Mouse (Mus musculus) central nervous system, embryonic 18 days (tissue): ENCODE measurements around the gene 1700003F12Rik. TPM values are rescaled to one million over a fixed set of nuclear protein-coding genes. Genes with fewer than 3 reads are reported as not detected.

ENCODE experiments used
- polyA plus RNA-seq: library from polyadenylated mRNA; depleted of rRNA; stranded (reverse); fragments of >200 nt; gene quantifications from 2 replicates; pipeline ENCODE4 v1.2.3, GENCODE M21; 2012; rRNA removed

Gene 1700003F12Rik
- 1.4 and 1.5 TPM in 2 replicates for polyA plus RNA-seq

DNA sequence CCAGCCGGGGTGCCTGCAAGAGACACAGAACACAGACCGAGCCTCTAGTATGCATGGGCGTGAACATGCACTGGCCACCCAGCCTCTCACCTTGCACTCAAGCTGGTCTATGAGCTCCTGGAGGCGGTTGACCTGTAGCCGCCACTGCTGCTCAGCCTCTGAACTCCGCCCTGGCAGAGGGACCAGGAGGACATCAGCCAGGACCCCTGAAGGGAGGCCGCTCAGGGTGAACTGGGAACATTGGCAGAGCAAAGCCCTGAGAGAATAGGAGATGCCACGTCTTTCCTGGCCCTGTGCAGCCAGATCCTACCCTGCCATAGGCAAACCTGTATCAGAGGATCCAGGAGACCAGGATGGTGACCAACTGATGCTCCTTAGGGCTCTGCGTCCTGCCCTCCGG is at the start of gene 1700003F12Rik:
Gene 1700003F12Rik (plus strand): TSS at position 375 of the 400 bp plus-strand sequence.

GRCm38 (mm10) chr2:154551476-154551875 is 4.6 kb downstream of the 1700003F12Rik start, which contains the start of gene Actl10:
Actl10 (plus strand) TSS chr2:154551776.

GRCm38 (mm10) chr2:154558264-154559039 is 11.6 kb downstream of the 1700003F12Rik start, which contains the start of gene Necab3:
Necab3 (minus strand) TSS chr2:154558890.

DNA sequence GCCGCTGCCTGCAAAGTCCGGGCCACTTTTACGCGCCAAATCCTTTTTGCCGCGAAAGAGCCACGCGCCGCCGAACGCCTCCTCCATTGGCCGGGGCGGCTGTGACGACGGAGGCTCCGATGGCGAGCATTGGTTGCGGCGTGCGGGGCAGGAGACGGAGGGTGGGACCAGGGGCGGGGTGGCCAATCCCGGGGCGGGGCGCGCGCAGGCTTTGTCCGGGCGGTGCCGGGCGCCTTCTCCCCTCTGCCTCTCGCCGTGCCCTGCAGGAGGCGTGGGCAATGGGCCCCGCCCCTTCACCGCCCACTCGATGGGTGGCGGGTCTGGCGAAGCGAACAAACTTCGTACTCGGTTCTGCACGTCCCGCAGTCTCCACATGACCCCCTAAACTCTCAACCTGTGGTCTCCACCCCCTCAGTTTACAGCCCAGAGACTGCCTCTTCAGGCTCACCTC is 23.0 kb downstream of the 1700003F12Rik start, which contains the start of gene E2f1:
Gene E2f1 (minus strand): TSS at position 57 of the 451 bp plus-strand sequence.

Other genes starting within 250 kb of the 1700003F12Rik start
- gene Bpifb9b, start 239.9 kb upstream of the 1700003F12Rik start, polyA plus RNA-seq: 0.13 TPM in 1 of 2 replicates, not detected in the other
- 10.2 and 15.0 TPM in 2 replicates for gene Cdk5rap1, start 174.1 kb upstream of the 1700003F12Rik start, polyA plus RNA-seq
- gene Snta1, start 139.0 kb upstream of the 1700003F12Rik start, polyA plus RNA-seq: 16.4 and 17.5 TPM in 2 replicates
- 34.5 and 35.3 TPM in 2 replicates for gene Cbfa2t2, start 110.6 kb upstream of the 1700003F12Rik start, polyA plus RNA-seq
- gene Actl10, start 4.7 kb downstream of the 1700003F12Rik start, polyA plus RNA-seq: 0.08 and 0.18 TPM in 2 replicates
- gene Necab3, start 11.8 kb downstream of the 1700003F12Rik start, polyA plus RNA-seq: 15.2 and 18.6 TPM in 2 replicates
- gene E2f1, start 22.8 kb downstream of the 1700003F12Rik start, polyA plus RNA-seq: 7.7 and 7.9 TPM in 2 replicates
- gene Pxmp4, start 56.6 kb downstream of the 1700003F12Rik start, polyA plus RNA-seq: 12.8 and 13.0 TPM in 2 replicates
- gene Zfp341, start 66.2 kb downstream of the 1700003F12Rik start, polyA plus RNA-seq: 16.1 and 18.0 TPM in 2 replicates
- 0.19 and 0.41 TPM in 2 replicates for gene 4930519P11Rik, start 66.4 kb downstream of the 1700003F12Rik start, polyA plus RNA-seq
- 255 and 259 TPM in 2 replicates for gene Chmp4b, start 104.6 kb downstream of the 1700003F12Rik start, polyA plus RNA-seq
- not detected in 2 replicates for gene Gm14214, start 222.9 kb downstream of the 1700003F12Rik start, polyA plus RNA-seq
- 245 and 247 TPM in 2 replicates for gene Raly, start 244.0 kb downstream of the 1700003F12Rik start, polyA plus RNA-seq
- gene a, start 244.3 kb downstream of the 1700003F12Rik start, polyA plus RNA-seq: 3.9 and 5.1 TPM in 2 replicates